Mouse (Mus musculus): ENCODE measurements around the gene Elmo1. TPM values are rescaled to one million over a fixed set of nuclear protein-coding genes. Genes with fewer than 3 reads are reported as not detected.

The Elmo1 gene
- polyA plus RNA-seq, 1 experiment from 2014 or later, result 9.1 TPM

- 93% methylated on average over 1 of the region's 1 CpGs for WGBS
- no peaks in the 10 kb centered on the region for H3K4me1 ChIP-seq
- no peak for DNase-seq (ENCODE audit: low spot score)
Measured at GRCm38 (mm10) chr13:20537053-20537452, 446.7 kb downstream of the Elmo1 start.

DNA sequence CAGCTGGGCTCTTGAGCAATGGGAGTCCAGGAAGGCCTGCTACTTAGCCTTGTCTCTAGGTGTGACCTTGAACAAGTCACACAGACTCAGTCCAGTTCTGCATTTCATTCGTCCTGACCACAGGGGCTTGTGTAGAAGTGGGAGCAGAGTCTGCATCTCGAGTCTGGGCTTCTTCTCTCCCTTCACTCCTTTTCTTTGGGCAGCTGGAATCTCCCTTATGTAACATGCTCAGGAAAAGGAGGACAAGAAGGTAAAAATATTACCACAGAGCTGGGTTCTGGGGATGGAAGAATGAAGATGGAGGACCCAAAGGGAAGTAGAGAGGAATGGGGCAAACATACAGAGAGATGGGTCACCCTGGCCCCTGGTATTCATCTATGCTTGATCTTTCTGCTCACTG, 447.1 kb downstream of the Elmo1 start:
- DNase-seq (ENCODE audit: low spot score), result no peak
- no peaks in the 10 kb centered on the region for H3K27me3 ChIP-seq (ENCODE audit: low read depth, poor library complexity, severe bottlenecking)
- no peak overlapping the region for H3K4me3 ChIP-seq
- H3K36me3 ChIP-seq, result no peaks in the 10 kb centered on the region
- H3K27ac ChIP-seq, result no peak overlapping the region
- 92% methylated on average over 2 of the region's 2 CpGs for WGBS
- H3K4me1 ChIP-seq, result no peaks in the 10 kb centered on the region
- H3K9me3 ChIP-seq (replicated peaks), result no peaks in the 10 kb centered on the region

More at GRCm38 (mm10) chr13:20537053-20537452, 446.7 kb downstream of the Elmo1 start:
- no peak overlapping the region for H3K4me3 ChIP-seq
- no peaks in the 10 kb centered on the region for H3K36me3 ChIP-seq
- H3K9me3 ChIP-seq (replicated peaks), result no peaks in the 10 kb centered on the region
- no peak overlapping the region for H3K27ac ChIP-seq
- no peaks in the 10 kb centered on the region for H3K27me3 ChIP-seq (ENCODE audit: low read depth, poor library complexity, severe bottlenecking)

GRCm38 (mm10) chr13:20538216-20539070, 448.0 kb downstream of the Elmo1 start:
- DNase-seq (ENCODE audit: low spot score), result no peak
- Histone ChIP-seq H3K36me3 (no peaks in the 10 kb centered on the region), H3K4me3 (no peak overlapping the region), H3K9me3 (replicated peaks) (no peaks in the 10 kb centered on the region), H3K27ac (no peak overlapping the region), H3K4me1 (no peaks in the 10 kb centered on the region), H3K27me3 (ENCODE audit: low read depth, poor library complexity, severe bottlenecking) (no peaks in the 10 kb centered on the region)
- WGBS, result 84% methylated on average over 12 of the region's 12 CpGs

DNA sequence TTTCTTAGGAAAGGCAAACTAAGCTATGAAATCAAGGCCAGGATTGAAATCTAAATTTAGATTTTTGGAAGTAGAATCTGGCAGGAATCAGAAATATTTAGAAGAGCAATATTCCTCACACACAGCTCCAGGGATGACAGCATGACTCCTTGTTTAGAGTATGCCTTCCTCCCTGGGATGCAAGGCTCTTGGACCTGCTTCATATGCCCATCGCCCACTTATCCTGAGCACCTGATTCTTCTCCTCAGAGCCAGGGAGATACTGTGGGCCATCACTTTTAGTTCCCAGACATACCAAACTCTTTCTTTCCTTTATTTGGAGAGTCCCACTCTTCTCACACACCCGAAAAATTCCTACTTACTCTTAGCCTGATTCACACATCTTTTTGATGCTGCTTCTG, 449.2 kb downstream of the Elmo1 start:
- Histone ChIP-seq H3K36me3 (no peaks in the 10 kb centered on the region), H3K27ac (no peak overlapping the region), H3K4me3 (no peak overlapping the region), H3K4me1 (no peaks in the 10 kb centered on the region), H3K9me3 (replicated peaks) (no peaks in the 10 kb centered on the region), H3K27me3 (ENCODE audit: low read depth, poor library complexity, severe bottlenecking) (no peaks in the 10 kb centered on the region)
- DNase-seq (ENCODE audit: low spot score), result no peak
- 95% methylated on average over 2 of the region's 2 CpGs for WGBS

DNA sequence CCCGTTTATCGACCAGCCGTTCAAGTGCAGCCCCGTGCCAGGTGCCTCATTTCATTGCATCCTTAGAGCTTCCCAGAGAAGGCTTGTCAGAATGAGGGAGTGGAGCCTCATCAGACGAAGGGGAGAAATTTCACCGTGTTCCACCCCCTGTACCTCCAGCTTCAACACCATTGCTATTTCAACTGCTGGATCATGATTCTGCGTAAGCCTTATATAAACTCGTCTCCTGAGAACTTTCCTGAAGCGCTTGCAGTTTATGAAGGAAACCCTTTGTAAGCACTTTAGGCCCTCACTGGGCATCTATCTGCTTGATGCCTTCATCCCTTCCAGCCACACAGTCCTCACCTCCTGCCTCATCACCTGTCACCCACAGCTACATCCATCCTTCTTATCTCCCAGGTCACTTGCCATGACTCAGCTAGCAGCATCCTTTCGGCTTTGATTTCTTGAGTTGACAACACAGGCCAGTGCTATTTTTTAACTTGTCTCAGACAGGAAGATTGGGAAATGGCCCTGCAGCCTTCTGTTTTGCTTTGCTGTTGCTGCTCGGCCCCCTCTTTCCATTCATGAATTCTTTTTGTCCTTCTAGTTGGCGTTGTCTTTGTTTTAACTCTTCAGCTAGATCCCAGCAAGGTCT, 456.3 kb downstream of the Elmo1 start:
- Histone ChIP-seq H3K4me1 (no peaks in the 10 kb centered on the region), H3K4me3 (no peak overlapping the region), H3K9me3 (replicated peaks) (no peaks in the 10 kb centered on the region), H3K27me3 (ENCODE audit: low read depth, poor library complexity, severe bottlenecking) (no peaks in the 10 kb centered on the region), H3K27ac (no peak overlapping the region), H3K36me3 (no peaks in the 10 kb centered on the region)
- no peak for DNase-seq (ENCODE audit: low spot score)
- WGBS, result 82% methylated on average over 12 of the region's 12 CpGs

DNA sequence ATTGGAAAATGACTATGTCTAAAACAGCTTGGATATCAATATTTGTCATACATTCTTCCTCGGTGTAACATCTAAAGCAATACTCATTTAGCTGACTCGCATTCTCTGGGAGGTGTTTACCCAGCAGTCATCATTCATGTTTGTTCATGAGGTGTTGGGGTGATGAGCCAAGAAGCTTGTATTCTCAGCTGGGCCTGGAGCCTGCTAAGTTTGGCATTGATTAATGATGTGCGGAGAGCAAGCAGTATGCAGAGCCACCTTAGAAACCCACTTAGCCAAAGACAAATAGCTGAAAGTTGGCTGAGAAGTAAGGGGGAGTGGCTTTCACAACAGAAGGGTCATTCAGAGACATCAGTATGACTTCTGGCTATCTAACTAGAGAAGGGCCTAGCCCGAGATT, 459.6 kb downstream of the Elmo1 start:
- Histone ChIP-seq H3K27me3 (ENCODE audit: low read depth, poor library complexity, severe bottlenecking) (no peaks in the 10 kb centered on the region), H3K4me1 (no peaks in the 10 kb centered on the region), H3K4me3 (no peak overlapping the region), H3K9me3 (replicated peaks) (no peaks in the 10 kb centered on the region), H3K27ac (no peak overlapping the region), H3K36me3 (no peaks in the 10 kb centered on the region)
- 64% methylated on average over 4 of the region's 4 CpGs for WGBS
- DNase-seq (ENCODE audit: low spot score), result no peak

- Histone ChIP-seq H3K27ac (no peak overlapping the region), H3K36me3 (no peaks in the 10 kb centered on the region), H3K27me3 (ENCODE audit: low read depth, poor library complexity, severe bottlenecking) (no peaks in the 10 kb centered on the region), H3K9me3 (replicated peaks) (no peaks in the 10 kb centered on the region), H3K4me3 (no peak overlapping the region), H3K4me1 (no peaks in the 10 kb centered on the region)
- WGBS, result 92% methylated on average over 1 of the region's 1 CpGs
- DNase-seq (ENCODE audit: low spot score), result no peak
Measured at GRCm38 (mm10) chr13:20551559-20551958, 461.2 kb downstream of the Elmo1 start.

DNA sequence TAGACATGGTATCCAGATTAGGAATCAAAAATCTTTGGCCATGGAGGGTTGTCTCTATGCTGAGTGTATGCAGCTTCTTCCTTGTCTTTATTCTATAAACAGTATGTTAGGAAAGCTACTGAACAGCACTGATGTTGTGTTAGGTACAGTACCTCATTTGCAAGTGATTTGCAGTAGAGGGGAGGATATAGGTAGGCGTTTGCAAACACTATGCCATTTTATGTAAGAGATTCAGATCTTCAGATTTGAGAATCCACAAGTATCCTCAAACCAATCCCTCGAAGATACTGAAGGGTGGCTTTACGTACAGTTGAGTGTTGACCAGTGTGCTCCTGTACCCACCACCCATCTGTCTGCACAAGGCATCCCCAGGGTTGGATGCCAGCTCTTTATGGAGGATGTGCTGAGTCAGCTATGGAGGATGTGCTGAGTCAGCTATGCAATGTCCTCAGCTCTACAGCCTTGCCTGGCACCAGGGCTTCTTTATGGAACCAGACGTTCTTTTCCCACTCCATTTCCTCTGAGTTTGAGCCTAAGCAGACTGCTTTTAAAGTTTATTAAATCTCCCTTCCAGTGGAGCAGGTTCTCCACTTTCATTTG, 465.6 kb downstream of the Elmo1 start:
- Histone ChIP-seq H3K4me1 (no peaks in the 10 kb centered on the region), H3K4me3 (no peak overlapping the region), H3K9me3 (replicated peaks) (no peaks in the 10 kb centered on the region), H3K27ac (no peak overlapping the region), H3K36me3 (no peaks in the 10 kb centered on the region), H3K27me3 (ENCODE audit: low read depth, poor library complexity, severe bottlenecking) (no peaks in the 10 kb centered on the region)
- WGBS, result 88% methylated on average over 4 of the region's 4 CpGs
- no peak for DNase-seq (ENCODE audit: low spot score)

GRCm38 (mm10) chr13:20556739-20557138, 466.3 kb downstream of the Elmo1 start:
- H3K9me3 ChIP-seq (replicated peaks), result no peaks in the 10 kb centered on the region
- no peaks in the 10 kb centered on the region for H3K36me3 ChIP-seq
- H3K27me3 ChIP-seq (ENCODE audit: low read depth, poor library complexity, severe bottlenecking), result no peaks in the 10 kb centered on the region
- H3K27ac ChIP-seq, result no peak overlapping the region
- H3K4me1 ChIP-seq, result no peaks in the 10 kb centered on the region
- DNase-seq (ENCODE audit: low spot score), result no peak
- 85% methylated on average over 10 of the region's 10 CpGs for WGBS
- H3K4me3 ChIP-seq, result no peak overlapping the region

DNA sequence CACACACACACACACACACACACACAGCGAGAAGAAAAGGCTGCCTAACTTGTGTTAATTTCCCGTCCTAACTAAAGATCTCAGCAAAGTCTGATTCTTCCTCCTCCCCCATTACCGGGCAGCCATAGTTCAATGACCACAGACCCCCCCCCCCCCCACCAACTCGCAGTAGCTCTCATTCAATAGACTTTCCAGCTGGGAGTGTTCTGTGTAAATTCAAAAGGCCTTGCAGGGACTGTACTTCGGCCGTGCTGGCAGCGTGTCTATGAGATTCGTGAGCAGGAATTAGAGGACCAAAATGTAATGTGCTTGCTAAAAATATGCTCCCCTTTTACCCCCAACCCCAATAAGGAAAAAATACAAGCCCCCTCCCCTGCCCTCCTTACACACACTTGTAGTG, 466.8 kb downstream of the Elmo1 start:
- H3K27ac ChIP-seq, result no peak overlapping the region

DNA sequence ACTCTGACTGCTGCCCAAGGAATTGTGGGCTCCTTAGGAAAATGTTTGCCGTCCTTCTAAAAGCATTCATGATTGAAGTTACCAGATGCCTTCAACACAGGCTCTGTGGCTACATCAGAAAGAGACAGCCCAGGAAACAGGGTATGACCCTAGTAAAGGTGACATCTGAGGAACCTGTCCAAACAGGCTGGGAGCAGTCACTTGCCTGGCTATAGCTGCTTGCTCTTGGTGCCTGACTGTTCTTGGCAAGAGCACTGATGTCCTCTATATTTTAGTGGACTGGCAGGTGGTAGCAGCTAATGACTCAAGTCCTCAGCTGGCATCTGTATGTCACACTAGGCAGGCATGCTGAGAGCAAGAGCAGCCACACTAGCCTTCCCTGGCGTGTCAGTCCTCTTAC, 468.0 kb downstream of the Elmo1 start:
- Histone ChIP-seq H3K27ac (no peak overlapping the region), H3K27me3 (ENCODE audit: low read depth, poor library complexity, severe bottlenecking) (no peaks in the 10 kb centered on the region), H3K9me3 (replicated peaks) (no peaks in the 10 kb centered on the region), H3K4me3 (no peak overlapping the region), H3K4me1 (no peaks in the 10 kb centered on the region), H3K36me3 (no peaks in the 10 kb centered on the region)
- no peak for DNase-seq (ENCODE audit: low spot score)
- WGBS, result 94% methylated on average over 2 of the region's 2 CpGs

More for the DNA sequence above, 466.8 kb downstream of the Elmo1 start:
- Histone ChIP-seq H3K27me3 (ENCODE audit: low read depth, poor library complexity, severe bottlenecking) (no peaks in the 10 kb centered on the region), H3K9me3 (replicated peaks) (no peaks in the 10 kb centered on the region), H3K4me1 (no peaks in the 10 kb centered on the region), H3K4me3 (no peak overlapping the region), H3K36me3 (no peaks in the 10 kb centered on the region)
- DNase-seq (ENCODE audit: low spot score), result no peak
- WGBS, result 93% methylated on average over 8 of the region's 8 CpGs

DNA sequence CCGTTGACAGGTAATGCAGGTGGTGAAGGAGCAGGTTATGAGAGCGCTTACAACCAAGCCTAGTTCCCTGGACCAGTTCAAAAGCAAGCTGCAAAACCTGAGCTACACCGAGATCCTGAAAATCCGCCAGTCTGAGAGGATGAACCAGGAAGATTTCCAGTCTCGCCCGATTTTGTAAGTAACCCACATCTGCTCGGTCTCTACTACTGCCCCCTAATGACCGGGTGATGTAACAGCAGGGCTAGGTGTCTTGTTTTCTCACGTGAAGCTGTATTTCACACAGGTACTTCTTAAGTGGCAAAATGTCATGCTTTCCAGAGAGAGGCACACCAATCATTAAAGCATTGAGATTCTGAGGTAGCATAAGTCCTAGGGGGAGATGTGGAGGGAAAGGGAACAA, 474.0 kb downstream of the Elmo1 start:
- Histone ChIP-seq H3K27ac (no peak overlapping the region), H3K27me3 (ENCODE audit: low read depth, poor library complexity, severe bottlenecking) (no peaks in the 10 kb centered on the region), H3K9me3 (replicated peaks) (no peaks in the 10 kb centered on the region), H3K4me1 (no peaks in the 10 kb centered on the region), H3K36me3 (no peaks in the 10 kb centered on the region), H3K4me3 (no peak overlapping the region)
- WGBS, result 82% methylated on average over 9 of the region's 9 CpGs
- no peak for DNase-seq (ENCODE audit: low spot score)

GRCm38 (mm10) chr13:20575186-20575585, 484.8 kb downstream of the Elmo1 start:
- H3K36me3 ChIP-seq, result no peaks in the 10 kb centered on the region
- H3K27me3 ChIP-seq (ENCODE audit: low read depth, poor library complexity, severe bottlenecking), result no peaks in the 10 kb centered on the region
- H3K27ac ChIP-seq, result no peak overlapping the region
- H3K9me3 ChIP-seq (replicated peaks), result no peaks in the 10 kb centered on the region
- DNase-seq (ENCODE audit: low spot score), result no peak
- no peak overlapping the region for H3K4me3 ChIP-seq
- 93% methylated on average over 2 of the region's 2 CpGs for WGBS
- H3K4me1 ChIP-seq, result no peaks in the 10 kb centered on the region
